Mouse (Mus musculus) cerebellum, adult 18-20 months (tissue): ENCODE results near the gene Heatr4.
A peak's percentile ranks its signal among the peaks of the same experiment; 100 is the strongest.
"Not testable (repeated sequence)": the region's sequence is repeated elsewhere in the genome, so short reads cannot be mapped to it uniquely, and the experiment has no call there.

Experiments
- DNase-seq, 2 experiments: peaks; one replicate each; pipeline ENCODE4 v3.0.0; 2021

The Heatr4 gene

DNA sequence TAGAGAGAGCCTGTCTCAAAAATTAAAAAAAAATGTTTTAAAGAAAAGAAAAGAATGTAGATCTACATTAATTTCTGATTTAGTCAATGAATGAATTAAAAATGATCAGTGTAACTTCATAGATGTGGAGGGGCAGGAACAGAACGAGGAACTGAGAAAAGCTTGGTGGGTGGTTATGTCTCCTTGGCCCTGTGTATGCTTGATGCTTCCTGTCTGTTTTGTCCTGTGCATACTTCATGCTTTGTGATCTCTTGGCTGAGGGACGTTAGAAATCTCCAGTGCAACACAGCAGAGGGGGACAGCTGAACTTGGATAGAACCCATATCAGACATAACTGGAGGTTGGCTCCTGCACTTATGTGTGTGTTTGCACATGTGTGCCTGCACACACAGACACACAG, 12.6 kb upstream of the Heatr4 start:
- DNase-seq: no peak

DNA sequence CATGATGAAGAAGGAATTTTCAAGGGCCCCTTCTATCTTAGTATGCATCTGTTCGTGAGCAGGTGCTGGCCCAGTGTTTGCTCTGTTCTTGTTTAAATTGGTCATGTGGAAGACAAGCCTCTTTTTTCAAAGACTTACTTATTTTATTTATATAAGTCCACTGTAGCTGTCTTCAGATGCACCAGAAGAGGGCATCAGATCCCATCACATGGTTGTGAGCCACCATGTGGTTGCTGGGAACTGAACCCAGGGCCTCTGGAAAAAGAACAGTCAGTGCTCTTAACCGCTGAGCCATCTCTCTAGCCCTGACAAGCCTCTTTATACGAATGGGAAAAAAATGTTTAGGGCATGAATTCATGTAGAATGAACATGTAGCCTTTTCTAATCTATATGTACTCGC, 4.7 kb upstream of the Heatr4 start:
- no peak for DNase-seq

DNA sequence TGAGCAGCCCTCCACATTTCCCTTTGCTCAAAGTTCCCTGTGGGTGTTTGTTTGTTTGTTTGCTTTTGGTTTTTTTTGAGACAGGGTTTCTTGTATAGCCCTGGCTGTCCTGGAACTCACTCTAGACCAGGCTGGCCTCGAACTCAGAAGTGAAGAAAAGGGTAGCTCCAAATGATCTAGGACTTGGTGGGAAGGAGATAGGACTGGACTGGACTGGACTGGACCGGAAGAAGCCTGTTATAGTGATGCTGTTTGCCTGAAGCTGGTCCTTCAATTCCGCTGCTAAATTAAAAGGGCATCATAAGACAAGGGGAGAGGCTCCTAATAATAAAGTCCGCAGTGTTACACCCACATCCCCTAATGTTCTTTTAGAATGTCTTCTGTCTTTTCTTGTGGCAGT, 3.8 kb upstream of the Heatr4 start:
- no peak for DNase-seq

DNA sequence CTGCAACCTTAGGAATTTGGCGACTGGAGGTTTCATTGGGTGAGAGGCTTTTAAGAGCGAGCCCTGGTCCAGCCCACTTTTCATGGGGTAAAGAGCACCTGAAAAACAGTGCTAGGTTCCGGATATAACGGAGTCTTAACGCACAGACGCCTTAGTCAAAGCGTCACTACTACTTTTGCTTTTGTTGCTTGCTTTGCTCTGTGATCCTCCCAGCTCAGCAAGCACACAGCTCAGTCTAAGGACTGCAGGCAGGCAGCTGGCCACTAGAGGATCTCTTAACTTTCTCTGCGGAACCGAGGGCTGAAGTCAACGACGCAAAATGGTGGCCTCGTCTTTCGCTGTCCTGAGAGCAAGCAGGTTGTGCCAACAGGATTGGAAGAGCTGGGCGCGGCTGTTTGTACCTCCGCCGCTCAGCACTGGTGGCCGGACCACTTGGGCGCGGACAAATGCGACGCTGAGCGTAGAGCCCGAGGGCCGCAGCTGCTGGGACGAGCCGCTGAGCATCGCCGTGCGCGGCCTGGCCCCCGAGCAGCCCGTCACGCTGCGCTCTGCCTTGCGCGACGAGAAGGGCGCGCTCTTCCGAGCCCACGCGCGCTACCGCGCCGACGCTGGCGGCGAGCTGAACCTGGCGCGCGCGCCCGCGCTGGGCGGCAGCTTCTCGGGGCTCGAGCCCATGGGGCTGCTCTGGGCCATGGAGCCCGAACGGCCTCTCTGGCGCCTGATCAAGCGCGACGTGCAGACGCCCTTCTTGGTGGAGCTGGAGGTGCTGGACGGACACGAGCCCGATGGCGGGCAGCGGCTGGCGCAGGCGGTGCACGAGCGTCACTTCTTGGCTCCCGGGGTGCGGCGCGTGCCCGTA, 3.2 kb upstream of the Heatr4 start, which contains the start of gene Acot2:
TSS of gene Acot2 (plus strand) at position 279 of the 859 bp plus-strand sequence.
- DNase-seq: peak; percentile 75 to 82

DNA sequence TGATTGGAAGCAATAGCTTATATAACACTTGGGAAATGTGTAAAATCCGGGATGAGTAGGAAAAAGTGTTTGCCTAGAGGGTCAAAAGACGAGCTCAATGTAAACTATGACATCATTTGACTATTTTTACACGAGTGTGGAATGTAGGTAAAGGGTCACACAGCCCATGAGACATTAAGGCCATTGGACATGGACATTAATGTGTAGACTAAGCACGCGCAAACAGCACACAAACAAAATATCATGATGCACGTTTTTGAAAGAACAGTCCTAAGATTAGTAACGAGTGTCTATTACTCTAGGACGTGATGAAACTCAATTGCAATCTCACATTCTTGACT, 2.6 kb upstream of the Heatr4 start:
- no peak for DNase-seq

DNA sequence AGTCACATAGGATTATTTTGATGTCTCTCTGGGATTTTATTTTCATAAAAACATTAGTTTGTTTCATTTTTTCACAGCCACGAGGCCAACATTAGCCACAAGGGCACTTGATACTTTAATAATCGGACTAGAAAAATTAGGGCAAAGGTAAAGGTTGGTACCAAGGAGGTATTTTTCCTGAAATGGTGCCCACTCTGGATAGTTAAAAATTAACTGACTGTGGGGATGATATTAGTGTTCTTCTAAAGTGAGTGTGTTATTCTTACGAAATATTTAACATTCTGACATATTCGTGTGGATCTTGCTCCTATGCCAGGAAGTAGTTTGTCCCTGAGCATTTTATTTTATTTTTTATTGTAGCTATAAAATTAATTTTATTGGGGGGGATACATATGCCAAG, 3.0 kb downstream of the Heatr4 start:
- DNase-seq: no peak

DNA sequence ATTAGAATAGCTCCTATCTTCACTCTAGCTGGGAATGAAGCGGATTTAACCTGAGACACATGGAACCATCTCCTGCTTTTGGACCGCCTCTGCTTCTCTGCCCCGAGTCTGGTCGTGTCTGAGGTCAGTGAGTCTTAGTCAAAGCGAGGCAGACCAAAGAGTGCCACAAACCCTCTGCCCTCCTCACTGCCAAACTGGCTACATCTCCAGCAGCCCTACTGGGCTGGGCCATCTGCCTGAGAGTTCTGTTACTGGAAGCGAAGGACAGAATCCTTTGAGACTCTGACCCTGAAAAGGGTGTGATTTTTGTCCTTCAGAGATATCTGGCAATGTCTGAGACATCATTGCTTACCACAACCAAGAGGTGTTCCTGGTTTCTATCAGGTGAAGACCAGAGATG, 5.8 kb downstream of the Heatr4 start:
- DNase-seq: peak; percentile 71 to 85

DNA sequence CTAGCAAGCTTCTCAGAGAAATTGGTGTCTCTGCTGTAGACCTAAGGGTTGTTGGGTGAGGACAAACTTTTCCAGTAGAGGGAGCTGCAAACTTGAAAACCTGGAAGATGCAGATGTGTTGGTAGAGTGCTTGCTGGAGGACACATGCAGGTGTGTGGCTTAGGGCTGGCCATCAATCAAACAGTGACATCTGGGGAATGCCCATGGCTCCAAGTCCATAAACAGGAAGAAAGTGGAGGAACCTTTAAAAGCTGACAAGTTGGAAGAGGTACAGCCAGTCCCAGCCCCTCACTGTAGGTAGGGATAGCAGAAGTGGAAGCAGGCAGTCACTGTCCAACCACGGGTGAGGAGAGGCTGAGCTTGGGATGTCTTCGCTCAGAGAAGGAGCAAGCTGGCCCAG, 12.5 kb downstream of the Heatr4 start:
- DNase-seq: no peak

DNA sequence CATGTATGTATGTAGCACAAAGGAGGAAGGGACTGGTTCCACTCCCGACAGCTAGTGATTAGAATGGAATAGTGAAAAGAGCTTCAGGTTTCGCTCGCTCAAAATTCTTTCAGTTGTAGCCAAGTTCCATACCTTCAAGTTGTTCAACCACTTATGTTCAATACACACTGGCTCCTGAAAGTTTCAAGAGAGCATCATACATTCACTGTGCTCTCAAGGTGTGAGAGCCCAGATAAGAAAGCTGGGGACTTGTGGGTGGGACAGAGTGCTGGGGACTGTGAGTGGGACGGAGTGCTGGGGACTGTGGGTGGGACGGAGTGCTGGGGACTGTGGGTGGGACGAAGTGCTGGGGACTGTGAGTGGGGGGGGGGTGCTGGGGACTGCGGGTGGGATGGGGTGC, 19.4 kb downstream of the Heatr4 start:
- DNase-seq: no peak

DNA sequence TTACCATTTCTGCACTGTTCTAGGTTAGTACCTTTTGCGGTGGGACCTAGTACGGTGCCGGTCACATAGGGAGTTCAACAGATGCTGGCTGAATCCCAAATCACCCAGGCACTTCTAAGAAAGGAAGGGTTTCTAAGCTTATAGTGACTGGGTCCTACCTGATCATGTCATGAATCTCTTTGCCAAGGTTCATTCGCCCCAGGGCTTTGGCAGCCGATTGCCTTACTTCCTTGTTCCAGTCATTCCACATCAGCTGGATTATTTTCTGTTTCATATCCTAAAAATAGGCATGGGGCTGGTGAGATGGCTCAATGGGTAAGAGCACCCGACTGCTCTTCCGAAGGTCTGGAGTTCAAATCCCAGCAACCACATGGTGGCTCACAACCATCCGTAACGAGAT, 26.4 kb downstream of the Heatr4 start:
- no peak for DNase-seq

DNA sequence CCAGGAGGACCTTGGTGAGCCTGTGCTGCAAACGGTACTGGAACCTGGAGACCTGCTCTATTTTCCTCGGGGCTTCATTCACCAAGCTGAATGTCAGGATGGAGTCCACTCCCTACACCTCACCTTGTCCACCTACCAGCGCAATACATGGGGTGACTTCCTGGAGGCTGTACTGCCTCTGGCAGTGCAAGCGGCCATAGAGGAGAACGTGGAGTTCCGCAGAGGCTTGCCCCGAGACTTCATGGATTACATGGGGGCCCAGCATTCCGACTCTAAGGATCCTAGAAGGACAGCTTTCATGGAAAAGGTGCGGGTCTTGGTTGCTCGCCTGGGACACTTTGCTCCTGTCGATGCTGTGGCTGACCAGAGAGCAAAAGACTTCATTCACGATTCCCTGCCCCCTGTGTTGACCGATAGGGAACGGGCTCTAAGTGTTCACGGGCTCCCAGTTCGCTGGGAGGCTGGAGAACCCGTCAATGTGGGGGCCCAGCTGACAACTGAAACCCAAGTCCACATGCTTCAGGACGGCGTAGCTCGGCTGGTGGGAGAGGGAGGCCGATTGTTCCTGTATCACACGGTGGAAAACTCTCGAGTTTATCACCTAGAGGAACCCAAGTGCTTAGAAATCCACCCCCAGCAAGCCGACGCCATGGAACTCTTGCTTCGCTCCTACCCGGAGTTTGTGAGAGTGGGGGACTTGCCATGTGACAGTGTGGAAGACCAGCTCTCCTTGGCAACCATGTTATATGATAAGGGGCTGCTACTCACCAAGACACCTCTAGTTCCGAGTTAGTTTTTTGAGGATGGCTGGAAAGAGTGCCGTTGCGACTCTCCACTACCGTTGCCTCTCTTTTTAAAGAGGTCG, 32.7 kb downstream of the Heatr4 start:
- DNase-seq: peak in 1 of 2 experiments; percentile 9

DNA sequence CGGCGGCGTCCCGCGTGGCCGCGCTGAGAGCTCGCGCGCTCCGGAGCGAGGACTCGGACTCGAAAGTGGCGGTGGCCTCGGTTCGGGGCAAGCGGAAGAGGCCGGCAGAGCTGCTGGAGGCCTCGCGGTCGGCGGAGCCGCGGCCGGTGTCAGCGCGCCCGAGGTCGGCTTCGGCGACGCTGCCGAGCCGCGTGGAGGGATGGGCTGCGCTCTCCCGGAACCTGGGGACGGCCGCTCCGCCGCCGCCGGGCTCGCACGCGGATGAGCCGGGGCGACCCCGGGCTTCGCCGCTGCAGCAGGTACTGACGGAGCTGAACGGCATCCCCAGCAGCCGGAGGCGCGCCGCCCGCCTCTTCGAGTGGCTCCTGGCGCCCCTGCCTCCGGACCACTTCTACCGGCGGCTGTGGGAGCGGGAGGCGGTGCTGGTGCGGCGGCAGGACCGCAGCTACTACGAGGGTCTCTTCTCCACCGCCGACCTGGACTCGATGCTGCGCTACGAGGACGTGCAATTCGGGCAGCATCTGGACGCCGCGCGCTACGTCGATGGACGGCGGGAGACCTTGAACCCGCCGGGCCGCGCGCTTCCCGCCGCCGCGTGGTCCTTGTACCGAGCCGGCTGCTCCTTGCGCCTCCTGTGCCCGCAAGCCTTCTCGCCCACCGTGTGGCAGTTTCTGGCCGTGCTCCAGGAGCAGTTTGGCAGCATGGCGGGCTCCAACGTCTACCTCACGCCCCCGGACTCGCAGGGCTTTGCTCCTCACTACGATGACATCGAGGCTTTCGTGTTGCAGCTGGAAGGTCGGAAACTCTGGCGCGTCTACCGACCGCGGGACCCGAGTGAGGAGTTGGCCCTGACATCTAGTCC, 33.6 kb downstream of the Heatr4 start:
- peak; percentile 32 to 51 for DNase-seq

DNA sequence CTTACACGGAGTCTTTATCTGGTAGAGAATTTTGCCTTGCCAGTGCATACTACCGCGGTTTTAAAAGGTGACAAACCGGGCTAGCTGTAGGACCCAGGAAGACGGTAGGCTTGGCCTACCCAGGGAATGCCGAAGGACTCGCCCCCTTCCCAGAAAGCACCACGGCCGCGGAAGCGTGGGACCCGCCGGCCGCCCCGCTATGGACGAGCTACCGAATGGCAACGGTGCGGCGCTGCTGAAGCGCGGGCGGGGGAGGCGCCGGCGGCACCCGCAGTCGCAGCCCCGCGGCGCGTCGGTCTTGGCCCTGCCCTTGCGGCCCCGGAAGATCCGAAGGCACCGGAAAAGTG, 34.2 kb downstream of the Heatr4 start, which contains the start of gene Riox1:
TSS of gene Riox1 (plus strand) at position 116 of the 347 bp plus-strand sequence.
- DNase-seq: peak; percentile 90 to 92

DNA sequence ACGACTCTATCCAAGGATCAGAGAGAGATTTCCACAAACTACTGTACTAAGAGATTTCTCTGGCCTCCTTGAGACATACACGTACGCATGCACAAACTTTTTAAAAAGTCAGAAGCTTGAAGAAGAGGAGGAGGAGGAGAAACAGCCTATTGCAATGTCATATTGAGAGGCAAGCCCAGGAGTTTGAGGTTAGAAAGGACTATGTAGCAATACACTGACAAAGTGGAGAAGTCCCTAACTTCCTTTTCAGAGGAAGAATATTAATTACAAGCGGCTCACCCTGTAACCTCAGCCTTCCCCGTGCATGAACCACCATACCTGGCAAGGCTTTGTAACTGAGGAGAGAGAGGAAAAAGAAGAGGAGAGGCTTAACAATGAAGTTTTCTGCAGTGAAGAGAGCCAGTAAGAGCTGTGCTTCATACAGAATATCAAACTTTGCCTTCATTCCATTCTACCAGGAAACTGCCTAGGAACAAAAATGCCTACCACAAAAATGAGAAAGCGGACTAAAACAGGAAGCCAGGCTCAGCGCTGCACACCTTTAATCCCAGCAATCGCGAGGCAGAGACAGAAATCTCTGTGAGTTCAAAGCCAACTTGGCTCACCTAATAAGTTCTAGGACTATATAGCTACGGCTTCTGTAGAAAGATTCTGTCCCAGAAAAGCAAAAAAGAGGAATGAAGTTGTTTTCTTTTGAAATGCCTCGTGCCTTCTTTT, 34.7 kb downstream of the Heatr4 start:
- DNase-seq: no peak

DNA sequence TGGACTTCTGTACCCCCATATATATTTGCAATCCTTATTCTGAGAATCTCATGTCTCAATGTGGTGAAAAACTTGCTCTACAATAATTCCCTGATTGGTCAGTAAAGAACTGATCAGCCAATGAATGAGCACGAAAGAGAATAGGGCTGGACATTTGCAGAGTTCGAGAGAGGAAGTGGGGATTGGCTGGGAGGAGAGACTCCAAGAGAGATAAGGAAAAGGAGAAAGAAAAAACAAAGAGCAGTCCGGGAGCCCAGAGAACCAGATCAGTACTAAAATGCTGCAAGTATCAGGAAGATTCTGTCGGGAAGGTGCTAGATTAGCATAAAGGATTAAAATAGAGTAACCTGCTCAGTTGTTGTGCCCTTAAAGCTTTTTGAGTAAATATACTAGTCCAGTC, 35.6 kb downstream of the Heatr4 start:
- no peak for DNase-seq

DNA sequence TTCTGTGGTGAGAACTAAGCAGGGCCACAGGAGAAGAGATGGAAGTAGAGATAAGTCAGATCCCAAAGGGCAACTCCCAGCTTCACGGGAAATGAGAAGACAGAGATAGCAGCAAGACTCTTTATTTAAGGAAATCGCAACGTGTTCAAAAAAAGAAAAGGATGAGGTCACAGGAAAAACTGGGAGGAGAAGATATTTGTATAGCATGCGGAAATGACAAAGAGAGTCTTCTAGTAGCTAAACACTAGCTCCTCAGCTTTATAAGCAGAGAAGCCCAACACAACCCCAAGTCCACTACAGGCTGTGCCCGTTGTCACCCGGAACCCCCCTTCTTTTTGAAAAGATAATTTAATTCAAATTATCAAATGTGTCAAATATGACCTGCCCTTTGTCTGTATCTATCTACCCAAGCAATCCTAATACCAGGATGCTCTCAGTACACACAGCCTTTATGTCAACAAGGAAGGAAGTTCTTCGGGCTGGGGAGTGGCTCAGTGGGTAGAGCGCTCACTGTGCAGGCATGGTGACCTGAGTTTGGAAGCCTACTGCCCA, 37.3 kb downstream of the Heatr4 start:
- DNase-seq: no peak

DNA sequence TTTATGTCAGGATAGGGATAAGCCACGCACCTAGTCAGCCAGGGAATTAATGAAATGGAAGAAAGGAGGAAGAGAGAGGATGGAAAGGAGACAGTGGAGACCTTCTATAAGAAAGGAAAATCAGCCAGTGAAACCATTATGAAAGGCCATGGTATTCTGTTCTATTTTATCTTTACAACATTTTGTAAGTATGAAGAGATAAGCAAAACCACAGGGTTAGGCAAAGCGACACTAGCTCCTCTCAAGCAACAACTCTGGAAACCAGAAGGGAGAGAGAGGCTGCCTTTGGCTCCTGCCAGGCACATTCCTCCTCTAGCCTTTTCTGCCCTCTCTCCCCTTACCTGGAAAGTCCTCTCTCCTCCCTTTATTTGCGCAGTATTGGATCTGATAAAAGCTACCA, 42.7 kb downstream of the Heatr4 start:
- no peak for DNase-seq

DNA sequence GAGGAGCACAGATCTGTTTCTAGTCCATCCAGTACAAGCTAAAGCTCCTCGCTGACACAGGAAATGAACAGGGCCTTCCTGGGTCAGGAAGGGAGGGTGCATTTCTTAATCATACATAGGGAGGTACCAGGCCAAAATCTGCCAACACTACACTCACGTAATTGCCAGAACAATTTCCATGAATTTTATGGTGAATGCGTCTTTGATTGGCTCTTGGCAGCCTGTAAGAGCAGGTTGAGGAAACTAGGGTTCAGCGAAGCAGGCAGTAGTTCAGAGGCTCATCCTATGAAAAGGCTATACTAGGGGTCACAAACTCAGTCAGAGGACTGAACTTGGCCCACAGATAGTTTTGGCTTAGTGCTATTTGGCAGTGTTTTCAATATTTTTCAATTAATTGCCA, 44.6 kb downstream of the Heatr4 start:
- no peak for DNase-seq

DNA sequence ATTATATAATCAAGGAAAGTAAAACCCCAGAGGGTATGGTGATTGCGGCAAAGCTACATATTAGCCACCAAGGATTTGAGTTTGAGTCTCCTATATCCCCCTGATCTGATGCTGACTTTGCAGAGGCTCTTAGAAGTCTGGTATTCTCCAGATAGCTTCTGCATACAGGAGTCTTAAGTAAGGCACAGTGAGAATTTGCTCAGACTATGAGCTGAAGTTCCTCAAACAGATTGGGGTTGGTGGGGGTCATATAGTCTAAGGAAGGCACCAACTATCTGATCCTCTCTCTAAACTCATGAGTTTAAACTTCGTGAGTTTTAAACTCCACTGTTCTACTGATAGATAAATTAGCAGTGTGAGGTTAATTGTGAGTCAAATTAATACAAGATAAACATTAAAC, 45.3 kb downstream of the Heatr4 start:
- DNase-seq: no peak

DNA sequence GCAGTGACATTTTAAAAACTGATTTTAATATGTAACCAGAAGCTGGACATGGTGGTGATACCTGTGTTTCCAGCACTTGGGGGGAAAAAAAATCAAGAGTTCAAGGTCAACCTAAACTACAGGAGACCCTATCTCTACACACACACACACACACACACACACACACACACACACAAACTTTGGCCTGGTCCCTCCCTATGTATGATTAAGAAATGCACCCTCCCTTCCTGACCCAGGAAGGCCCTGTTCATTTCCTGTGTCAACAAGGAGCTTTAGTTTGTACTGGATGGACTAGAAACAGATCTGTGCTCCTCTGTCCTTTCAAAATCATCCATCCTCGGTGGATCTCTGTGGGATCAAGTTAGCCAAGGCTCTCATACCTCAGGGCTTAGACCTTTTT, 46.1 kb downstream of the Heatr4 start:
- not testable (repeated sequence) for DNase-seq

DNA sequence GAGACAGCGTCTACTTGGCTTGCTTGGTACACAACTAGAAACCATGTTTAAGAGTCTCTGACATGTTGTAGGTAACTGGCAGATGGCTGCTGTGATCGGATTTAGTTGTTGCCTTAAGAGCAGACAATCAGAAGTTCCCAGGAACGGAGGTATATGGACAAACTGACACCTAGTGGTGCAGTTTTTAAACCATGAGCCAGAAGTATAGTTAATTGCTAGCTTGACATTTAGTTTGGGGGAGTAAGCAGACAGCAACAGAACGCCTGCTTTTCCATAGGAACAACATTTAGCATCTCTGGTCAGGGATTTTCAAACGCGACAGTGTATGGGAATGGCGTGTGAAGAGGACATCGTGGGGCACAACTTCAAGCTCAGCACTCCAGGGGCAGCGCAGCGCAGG, 47.1 kb downstream of the Heatr4 start:
- no peak for DNase-seq

DNA sequence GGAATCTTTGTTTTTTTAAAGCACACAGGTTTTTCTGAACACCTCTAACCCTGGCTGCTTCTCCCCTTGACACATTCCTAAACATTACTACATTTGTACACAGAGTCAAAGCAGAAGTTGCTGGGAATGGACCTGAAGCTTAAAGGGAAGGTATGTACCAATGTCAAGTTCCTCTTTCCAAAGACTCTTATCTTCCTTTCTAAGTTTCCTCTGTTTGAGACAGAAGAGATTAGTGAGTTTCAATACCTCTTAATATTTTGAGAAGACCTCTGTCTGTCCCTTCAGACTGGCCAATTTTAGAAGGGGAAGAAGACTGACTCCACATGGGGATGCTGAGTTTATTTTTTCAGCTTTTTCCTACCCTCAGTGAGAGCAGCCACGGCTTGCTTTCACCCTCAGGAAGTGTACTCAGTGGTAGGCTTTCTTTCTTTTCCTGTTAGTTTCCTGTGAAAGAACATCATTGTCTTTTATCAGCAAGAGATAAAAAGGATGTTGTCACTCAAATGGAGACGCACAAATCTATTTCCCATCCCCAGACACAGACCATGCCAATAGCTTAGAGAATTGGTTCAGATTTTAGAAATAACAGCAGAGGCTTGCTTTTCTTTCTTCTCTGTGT, 55.4 kb downstream of the Heatr4 start:
- no peak for DNase-seq
